Mouse (Mus musculus): ENCODE data around the gene Ubxn11. TPM values are rescaled to one million over a fixed set of nuclear protein-coding genes. Genes with fewer than 3 reads are reported as not detected.

Gene Ubxn11
- polyA plus RNA-seq, 1 experiment from 2014 or later = 1.3 TPM

DNA sequence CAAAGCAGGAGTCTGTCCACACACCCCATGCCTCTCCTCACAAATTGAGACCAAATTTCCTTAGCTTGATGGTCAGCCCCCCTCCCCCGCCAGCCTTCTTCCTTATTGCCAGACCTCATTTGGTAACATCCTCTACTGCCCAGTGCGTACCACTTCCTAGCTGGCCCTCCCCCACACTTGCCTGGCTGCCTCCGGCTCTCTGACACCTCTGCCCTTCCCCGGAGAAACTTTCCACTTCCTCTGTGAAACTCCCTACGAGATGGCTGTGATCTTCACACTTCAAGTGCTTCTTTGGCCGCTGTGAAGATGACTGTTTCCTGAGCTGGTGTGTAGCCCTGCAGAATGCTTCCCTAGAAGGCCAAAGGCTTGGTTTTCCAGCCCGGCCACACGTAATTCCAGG is 3.7 kb upstream of the Ubxn11 start:
- Histone ChIP-seq H3K27me3 (ENCODE audit: control insufficient read depth, insufficient read depth, low read length) (no peaks in the 10 kb centered on the region), H3K9me3 (ENCODE audit: control insufficient read depth, low read length) (no peaks in the 10 kb centered on the region), H3K36me3 (ENCODE audit: control insufficient read depth, insufficient read depth, low read length) (no peaks in the 10 kb centered on the region), H3K9ac (ENCODE audit: low read length) (no peak overlapping the region), H3K4me3 (ENCODE audit: low read depth, low read length) (no peak overlapping the region), H3K4me2 (replicated peaks; ENCODE audit: low read depth) (no peak overlapping the region), H3K27ac (replicated peaks) (no peak overlapping the region), H3K4me1 (replicated peaks; ENCODE audit: control insufficient read depth, insufficient read depth) (no peaks in the 10 kb centered on the region)
- TF ChIP-seq CTCF (IDR thresholded peaks at IDR 0.05; ENCODE audit: low read depth) (no peak), EP300 (optimal IDR thresholded peaks at IDR 0.05) (no peak)
- ATAC-seq (ENCODE audit: low FRiP score, low TSS enrichment) (no peak), DNase-seq (ENCODE audit: low spot score) (no peak)
- 51% methylated on average over 8 of the region's 8 CpGs for WGBS

DNA sequence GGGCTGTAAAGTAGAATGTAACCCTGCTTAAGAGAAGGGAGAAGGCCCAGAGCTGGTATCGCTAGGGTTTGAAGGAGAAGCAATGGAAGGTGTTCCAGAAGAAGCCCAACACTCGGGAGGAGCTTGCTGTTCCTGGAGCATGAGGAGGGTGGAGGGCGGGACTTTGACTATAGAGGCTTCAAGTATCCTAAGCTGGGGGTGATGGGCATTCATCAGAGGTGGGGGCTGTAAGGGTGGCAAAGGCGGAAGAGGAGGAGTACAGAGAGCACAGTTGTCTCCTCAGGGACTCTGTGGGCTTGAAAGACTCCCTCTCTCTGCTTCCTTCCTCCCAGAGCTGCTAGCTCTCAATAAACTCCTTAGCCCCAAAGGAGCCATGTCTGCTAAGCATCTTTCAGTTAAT is 2.1 kb upstream of the Ubxn11 start:
- no peak for ATAC-seq (ENCODE audit: low FRiP score, low TSS enrichment)
- H3K9me3 ChIP-seq (ENCODE audit: control insufficient read depth, low read length) = no peaks in the 10 kb centered on the region
- H3K27ac ChIP-seq (replicated peaks) = no peak overlapping the region
- WGBS = 77% methylated on average over 4 of the region's 4 CpGs
- DNase-seq (ENCODE audit: low spot score) = no peak
- H3K36me3 ChIP-seq (ENCODE audit: control insufficient read depth, insufficient read depth, low read length) = no peaks in the 10 kb centered on the region
- H3K4me1 ChIP-seq (replicated peaks; ENCODE audit: control insufficient read depth, insufficient read depth) = no peaks in the 10 kb centered on the region
- TF ChIP-seq CTCF (IDR thresholded peaks at IDR 0.05; ENCODE audit: low read depth) (no peak), EP300 (optimal IDR thresholded peaks at IDR 0.05) (no peak)
- no peak overlapping the region for H3K4me2 ChIP-seq (replicated peaks; ENCODE audit: low read depth)
- H3K4me3 ChIP-seq (ENCODE audit: low read depth, low read length) = no peak overlapping the region
- H3K9ac ChIP-seq (ENCODE audit: low read length) = no peak overlapping the region
- H3K27me3 ChIP-seq (ENCODE audit: control insufficient read depth, insufficient read depth, low read length) = no peaks in the 10 kb centered on the region

DNA sequence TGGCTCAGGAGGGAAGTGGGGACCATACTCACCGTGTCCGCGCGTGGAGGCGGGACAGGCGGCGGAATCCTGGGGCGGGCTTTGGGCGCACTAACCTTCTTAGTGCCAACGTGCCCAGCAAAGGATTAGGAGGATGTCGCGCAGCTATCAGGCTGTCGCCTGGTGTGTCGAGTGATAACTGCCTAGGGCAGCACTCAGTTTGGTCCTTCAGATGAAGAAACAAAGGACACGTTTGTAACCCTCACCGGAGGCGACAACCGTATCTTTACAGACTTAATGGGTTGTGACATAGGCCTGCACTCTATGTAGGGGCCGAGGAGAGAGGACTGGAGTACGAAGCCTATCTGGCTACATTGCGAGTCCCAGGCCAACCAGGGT is 361 bp downstream of the Ubxn11 start:
- TF ChIP-seq EP300 (optimal IDR thresholded peaks at IDR 0.05) = no peak
- TF ChIP-seq CTCF (IDR thresholded peaks at IDR 0.05; ENCODE audit: low read depth) = no peak

DNA sequence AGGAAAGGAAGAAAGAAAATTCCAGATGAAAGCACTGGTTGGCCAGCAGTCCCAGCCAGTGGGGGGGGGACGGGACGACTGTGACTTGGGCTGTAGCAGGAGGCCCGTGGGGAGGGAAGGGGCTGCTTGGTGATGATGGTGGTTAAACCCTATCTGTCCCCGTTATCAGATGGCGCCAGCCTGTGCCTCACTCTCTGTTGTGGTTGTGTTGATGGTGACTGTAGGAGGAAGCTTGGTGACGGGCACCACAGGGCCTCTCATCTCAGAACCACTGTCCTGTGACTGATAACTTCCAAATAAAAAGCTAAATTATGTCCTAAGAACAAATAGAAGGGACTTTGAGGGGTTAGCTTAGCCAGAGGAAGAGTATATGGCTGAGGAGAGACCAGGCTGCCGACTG is 3.7 kb downstream of the Ubxn11 start:
- no peaks in the 10 kb centered on the region for H3K36me3 ChIP-seq (ENCODE audit: control insufficient read depth, insufficient read depth, low read length)
- H3K9ac ChIP-seq (ENCODE audit: low read length) = no peak overlapping the region
- ATAC-seq (ENCODE audit: low FRiP score, low TSS enrichment) (no peak), DNase-seq (ENCODE audit: low spot score) (no peak)
- no peaks in the 10 kb centered on the region for H3K9me3 ChIP-seq (ENCODE audit: control insufficient read depth, low read length)
- H3K27me3 ChIP-seq (ENCODE audit: control insufficient read depth, insufficient read depth, low read length) = no peaks in the 10 kb centered on the region
- no peak overlapping the region for H3K4me3 ChIP-seq (ENCODE audit: low read depth, low read length)
- 77% methylated on average over 7 of the region's 7 CpGs for WGBS
- H3K4me2 ChIP-seq (replicated peaks; ENCODE audit: low read depth) = no peak overlapping the region
- TF ChIP-seq CTCF (IDR thresholded peaks at IDR 0.05; ENCODE audit: low read depth) (no peak), EP300 (optimal IDR thresholded peaks at IDR 0.05) (no peak)
- no peak overlapping the region for H3K27ac ChIP-seq (replicated peaks)
- H3K4me1 ChIP-seq (replicated peaks; ENCODE audit: control insufficient read depth, insufficient read depth) = no peaks in the 10 kb centered on the region

More for the DNA sequence above, 361 bp downstream of the Ubxn11 start:
- Histone ChIP-seq H3K4me3 (ENCODE audit: low read depth, low read length) (peak overlapping the region; percentile 64), H3K4me2 (replicated peaks; ENCODE audit: low read depth) (peak overlapping the region; percentile 70), H3K27me3 (ENCODE audit: control insufficient read depth, insufficient read depth, low read length) (no peaks in the 10 kb centered on the region), H3K36me3 (ENCODE audit: control insufficient read depth, insufficient read depth, low read length) (no peaks in the 10 kb centered on the region), H3K4me1 (replicated peaks; ENCODE audit: control insufficient read depth, insufficient read depth) (no peaks in the 10 kb centered on the region), H3K9ac (ENCODE audit: low read length) (peak overlapping the region; percentile 62), H3K27ac (replicated peaks) (no peak overlapping the region), H3K9me3 (ENCODE audit: control insufficient read depth, low read length) (no peaks in the 10 kb centered on the region)
- ATAC-seq (ENCODE audit: low FRiP score, low TSS enrichment) (peak; percentile 43; the same call in 1 of the 2 replicates), DNase-seq (ENCODE audit: low spot score) (no peak)
- WGBS = 4% methylated on average over 21 of the region's 21 CpGs

DNA sequence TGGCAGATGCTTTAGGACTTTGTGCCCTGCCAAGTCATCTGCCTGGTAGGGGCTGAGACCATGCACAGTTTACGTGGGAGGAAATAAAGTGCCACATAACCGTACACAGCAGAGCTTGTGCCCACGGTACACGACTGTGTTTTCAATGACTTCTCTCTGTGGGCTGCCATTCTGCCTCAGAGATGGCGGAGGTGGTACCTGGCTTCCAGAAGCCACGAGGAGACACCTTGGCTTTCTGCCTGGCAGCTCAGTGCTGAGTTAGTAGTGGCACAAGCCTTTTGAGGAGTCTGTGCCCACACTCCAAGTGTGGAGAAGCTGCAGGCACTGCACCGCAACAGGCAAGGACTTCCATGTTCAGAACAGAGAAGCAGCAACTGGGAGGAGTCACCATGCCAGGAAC is 5.4 kb downstream of the Ubxn11 start:
- no peak overlapping the region for H3K4me3 ChIP-seq (ENCODE audit: low read depth, low read length)
- TF ChIP-seq CTCF (IDR thresholded peaks at IDR 0.05; ENCODE audit: low read depth) (no peak), EP300 (optimal IDR thresholded peaks at IDR 0.05) (no peak)
- no peak overlapping the region for H3K9ac ChIP-seq (ENCODE audit: low read length)
- H3K4me2 ChIP-seq (replicated peaks; ENCODE audit: low read depth) = no peak overlapping the region
- 81% methylated on average over 7 of the region's 7 CpGs for WGBS
- DNase-seq (ENCODE audit: low spot score) = no peak
- ATAC-seq (ENCODE audit: low FRiP score, low TSS enrichment) = no peak
- H3K4me1 ChIP-seq (replicated peaks; ENCODE audit: control insufficient read depth, insufficient read depth) = no peaks in the 10 kb centered on the region
- no peak overlapping the region for H3K27ac ChIP-seq (replicated peaks)
- no peaks in the 10 kb centered on the region for H3K36me3 ChIP-seq (ENCODE audit: control insufficient read depth, insufficient read depth, low read length)
- no peaks in the 10 kb centered on the region for H3K27me3 ChIP-seq (ENCODE audit: control insufficient read depth, insufficient read depth, low read length)
- no peaks in the 10 kb centered on the region for H3K9me3 ChIP-seq (ENCODE audit: control insufficient read depth, low read length)

DNA sequence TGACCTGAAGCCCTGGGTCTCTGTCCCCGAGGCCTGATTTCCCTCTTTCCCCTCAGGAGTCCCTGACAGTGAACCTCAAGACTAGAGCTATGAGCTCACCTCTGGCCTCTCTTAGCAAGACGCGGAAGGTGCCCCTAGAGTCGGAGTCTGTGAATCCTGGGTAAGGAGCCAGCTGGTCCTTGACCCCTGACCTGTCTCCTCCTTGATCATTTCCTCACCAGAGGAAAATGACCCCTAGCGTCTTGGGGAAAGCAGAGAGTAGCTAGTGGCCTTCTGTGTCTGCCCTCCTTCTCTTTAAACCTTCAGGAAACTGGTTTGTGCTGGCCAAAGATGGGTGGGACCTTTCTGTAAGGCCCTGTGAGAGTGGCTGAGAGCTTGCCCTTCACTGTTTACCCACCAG is 5.8 kb downstream of the Ubxn11 start:
- ATAC-seq (ENCODE audit: low FRiP score, low TSS enrichment) = peak; percentile 49; the same call in 1 of the 2 replicates
- no peaks in the 10 kb centered on the region for H3K27me3 ChIP-seq (ENCODE audit: control insufficient read depth, insufficient read depth, low read length)
- H3K9me3 ChIP-seq (ENCODE audit: control insufficient read depth, low read length) = no peaks in the 10 kb centered on the region
- H3K4me3 ChIP-seq (ENCODE audit: low read depth, low read length) = no peak overlapping the region
- H3K4me1 ChIP-seq (replicated peaks; ENCODE audit: control insufficient read depth, insufficient read depth) = no peaks in the 10 kb centered on the region
- WGBS = 52% methylated on average over 5 of the region's 5 CpGs
- TF ChIP-seq CTCF (IDR thresholded peaks at IDR 0.05; ENCODE audit: low read depth) = no peak
- no peak for TF ChIP-seq EP300 (optimal IDR thresholded peaks at IDR 0.05)
- no peaks in the 10 kb centered on the region for H3K36me3 ChIP-seq (ENCODE audit: control insufficient read depth, insufficient read depth, low read length)
- no peak overlapping the region for H3K4me2 ChIP-seq (replicated peaks; ENCODE audit: low read depth)
- no peak overlapping the region for H3K27ac ChIP-seq (replicated peaks)
- no peak for DNase-seq (ENCODE audit: low spot score)
- no peak overlapping the region for H3K9ac ChIP-seq (ENCODE audit: low read length)
